Mouse (Mus musculus) embryo, embryonic 10 days (tissue): ENCODE measurements at regions not wholly inside any gene's neighbourhood (a gene's known extent, or its start where the extent isn't known, plus 50 kb on each side); places are given as distances from the start of the nearest gene placed in this dataset.

ENCODE experiments used
- DNase-seq: peaks from one replicate; pipeline ENCODE4 v3.0.0-alpha.2; 2015; ENCODE audit warnings: low spot score

DNA sequence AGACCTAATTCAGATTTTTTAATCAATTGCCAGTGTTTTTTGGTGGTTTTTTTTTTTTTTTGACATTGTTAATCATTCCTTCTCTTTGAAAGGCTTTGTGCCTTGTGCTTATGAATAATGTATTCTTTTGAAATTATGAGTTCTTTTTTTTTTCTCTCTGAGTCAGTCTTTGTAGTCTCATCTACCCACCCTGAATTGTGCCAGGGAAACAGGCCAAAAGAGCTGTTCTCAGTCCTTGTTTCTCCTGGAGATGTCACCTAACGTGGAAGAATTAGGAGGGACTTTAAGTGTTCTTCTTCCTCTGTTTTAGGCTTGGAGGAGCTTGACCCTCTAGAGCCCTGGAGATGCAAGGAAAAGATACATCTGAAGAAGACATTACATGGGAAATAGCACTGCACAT, 2012.6 kb downstream of the Poteg start:
- DNase-seq: no peak

DNA sequence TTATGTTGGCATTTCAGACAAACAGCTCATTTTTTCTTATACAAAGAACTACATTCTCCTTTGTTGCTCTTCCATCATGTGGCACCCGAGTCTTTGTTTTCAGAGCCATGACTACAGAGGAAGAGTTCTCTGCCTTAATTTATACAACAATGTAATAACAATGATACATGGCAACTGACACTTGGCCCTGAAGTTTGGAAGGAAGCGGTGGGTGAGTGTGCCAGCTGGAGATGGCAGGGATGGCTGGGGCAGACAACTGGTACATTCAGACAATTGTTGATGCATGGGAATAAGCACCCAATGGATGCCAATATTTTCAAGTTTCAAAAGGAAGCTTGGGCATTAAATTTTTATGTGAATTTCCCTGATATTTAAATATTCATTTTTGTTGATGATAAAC, 2045.5 kb downstream of the Poteg start:
- DNase-seq: no peak

DNA sequence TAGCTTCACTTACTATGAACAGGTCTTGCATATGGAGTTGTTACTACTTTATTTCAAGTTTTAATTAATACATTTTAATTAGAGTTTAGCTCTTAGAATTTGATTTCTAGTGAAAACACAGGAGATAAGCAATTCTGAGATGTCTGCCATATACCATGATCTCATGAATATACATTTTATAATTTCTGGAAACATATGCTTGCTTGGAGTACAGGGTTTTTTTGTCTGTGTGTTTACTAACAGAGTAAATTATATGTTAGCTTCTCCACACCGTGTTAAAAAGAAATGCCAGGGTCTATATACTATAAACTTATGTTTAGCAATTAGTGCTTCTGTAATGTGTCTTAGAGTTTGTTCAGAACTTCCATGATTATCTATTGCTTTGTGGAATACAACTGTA, 2079.9 kb downstream of the Poteg start:
- no peak for DNase-seq

DNA sequence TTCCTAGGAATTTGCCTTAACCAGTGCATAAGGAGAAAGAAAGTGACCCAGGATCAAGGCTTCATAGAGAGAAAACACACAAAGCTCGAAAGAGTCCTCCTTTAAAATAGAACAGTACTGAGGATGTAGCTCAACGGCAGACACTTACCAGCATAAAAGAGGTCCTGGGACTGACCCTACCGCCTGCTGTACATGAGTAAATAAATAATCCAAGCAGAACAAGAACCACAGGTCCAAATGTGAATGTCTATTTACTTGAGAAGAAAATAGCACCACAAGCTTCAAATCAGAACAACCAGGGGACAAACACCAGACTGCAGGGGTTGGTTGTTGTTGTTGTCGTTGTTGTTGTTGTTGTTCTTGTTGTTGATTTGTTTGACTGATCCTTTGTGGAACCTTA, 2084.1 kb downstream of the Poteg start:
- DNase-seq: no peak

DNA sequence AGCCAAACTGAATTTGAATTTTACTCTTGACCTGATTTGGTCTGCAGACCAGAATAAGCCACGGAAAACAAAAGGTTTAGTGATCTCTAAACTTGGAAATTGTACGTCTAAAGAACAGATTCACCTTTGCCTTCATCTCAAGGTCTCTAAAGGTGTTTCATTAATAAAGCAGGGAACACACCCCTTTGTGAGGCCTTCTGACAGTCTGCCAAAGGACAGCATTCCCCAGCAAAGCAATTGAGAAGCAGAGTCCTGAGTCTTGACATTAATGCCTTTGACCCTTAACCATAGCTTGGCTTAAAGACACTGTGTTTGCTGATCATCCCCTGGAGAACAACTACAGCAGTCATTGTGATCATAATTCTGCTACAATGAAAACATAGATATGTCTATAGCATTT, 2090.5 kb downstream of the Poteg start:
- no peak for DNase-seq

DNA sequence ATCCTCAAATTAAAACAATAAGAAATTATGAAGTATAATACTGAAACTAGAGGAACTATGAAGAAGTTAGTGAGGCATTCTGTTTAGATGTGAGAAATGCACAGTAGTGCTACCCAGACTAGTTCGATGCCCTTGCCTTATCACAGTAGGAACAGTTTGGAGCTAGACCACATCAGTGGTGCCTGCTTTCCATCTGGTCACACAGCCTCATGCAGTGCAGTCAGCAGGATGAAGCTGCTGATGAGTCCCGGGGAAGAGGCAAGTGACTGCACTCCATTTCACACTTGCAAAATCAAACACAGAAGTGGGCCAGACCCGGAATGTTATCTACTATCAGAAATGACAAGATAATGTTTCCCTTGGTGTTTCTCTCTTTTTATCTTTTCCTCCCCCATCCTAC, 2092.4 kb downstream of the Poteg start:
- no peak for DNase-seq

DNA sequence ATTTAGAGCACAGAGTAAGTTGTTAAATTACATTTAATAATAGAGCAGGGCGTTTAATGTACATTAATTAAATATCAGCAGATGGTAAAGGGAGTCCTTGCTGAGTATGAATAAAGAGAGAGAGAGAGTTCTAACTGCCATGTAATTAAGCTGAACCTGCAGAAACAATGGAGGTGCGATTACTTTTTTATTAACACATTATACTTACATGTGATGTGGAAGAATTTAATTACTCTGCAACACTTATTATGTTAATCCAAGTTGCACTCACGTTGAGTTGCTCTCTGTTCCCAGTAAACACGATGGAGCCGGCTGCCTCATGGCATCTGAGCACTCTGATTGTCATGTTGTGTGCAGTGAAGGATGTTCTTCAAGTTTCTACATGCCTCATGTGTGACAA, 2096.7 kb downstream of the Poteg start:
- no peak for DNase-seq

DNA sequence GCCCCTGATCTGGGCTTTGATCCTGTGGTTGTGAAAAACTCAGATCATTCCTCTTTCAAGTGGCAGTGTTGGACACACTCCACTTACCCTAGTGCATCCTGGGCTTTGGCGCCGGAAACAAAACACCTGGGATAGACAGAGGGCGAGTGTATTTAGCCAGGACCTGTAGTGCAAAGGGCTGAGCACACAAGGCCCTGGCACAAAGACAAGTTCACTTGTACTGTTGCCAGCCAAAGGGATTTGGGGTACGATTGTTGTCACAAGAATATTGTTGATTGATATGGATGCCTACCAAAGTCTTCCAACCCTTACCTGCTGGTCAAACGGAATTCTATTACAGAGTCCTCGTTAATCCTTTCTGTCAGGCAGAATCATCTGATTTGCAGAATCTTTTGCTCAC, 2138.2 kb downstream of the Poteg start:
- DNase-seq: no peak

DNA sequence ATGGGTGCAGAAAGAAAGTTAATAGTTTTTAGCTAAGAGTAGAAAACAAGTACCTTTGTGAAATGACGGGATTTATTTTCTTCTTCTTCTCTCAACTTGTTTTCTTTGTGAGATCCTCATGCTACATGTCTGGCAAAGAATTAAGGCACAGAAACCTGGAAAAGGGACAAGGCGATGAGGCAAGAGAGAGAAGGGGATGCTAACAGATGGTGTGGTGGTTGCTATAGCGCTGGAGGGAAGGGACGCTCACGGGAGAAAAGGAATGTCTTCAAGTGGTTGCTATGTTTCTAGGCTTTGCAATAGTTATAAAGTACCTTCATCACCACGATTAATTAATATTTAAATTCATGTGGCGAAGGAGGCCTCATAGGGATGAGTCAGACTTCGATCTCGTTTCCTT, 2146.7 kb downstream of the Poteg start:
- DNase-seq: no peak

DNA sequence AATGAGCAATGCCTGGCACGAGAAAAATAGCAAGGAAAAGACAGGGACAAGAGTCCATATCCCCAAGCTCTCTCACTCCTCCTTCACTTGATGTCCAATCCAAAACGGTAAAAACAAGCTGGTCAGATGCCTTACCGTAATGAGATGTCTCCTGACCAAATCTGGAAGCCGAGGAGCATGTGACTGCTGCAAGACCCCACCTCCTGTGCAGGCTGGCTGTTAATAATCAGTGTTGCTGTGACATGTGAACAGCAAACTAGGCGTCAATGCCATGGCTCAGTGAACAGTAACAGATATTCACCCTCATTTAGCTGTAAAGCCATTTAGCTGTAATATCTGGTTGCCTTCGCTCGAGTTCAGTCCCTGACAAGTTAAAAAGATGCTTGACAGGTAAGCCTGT, 2166.6 kb downstream of the Poteg start:
- DNase-seq: no peak

DNA sequence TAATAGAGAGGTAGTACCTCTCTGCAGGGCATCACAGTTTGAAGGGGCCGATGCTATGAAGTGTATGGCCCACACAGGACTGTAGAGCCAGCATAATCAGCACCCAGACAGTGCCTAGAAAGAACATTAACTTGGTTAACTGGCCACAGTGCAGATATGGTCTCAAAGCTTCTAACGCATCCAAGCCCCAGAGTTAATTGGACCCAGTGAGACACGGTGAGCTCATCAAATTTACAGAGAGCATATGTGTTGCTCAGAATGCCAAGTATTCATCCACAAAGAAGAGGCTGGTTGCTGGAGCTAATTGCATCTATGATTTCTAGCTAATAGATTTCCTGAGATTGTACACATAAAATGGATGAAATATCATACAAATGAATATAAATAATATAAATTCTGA, 2214.1 kb downstream of the Poteg start:
- no peak for DNase-seq

DNA sequence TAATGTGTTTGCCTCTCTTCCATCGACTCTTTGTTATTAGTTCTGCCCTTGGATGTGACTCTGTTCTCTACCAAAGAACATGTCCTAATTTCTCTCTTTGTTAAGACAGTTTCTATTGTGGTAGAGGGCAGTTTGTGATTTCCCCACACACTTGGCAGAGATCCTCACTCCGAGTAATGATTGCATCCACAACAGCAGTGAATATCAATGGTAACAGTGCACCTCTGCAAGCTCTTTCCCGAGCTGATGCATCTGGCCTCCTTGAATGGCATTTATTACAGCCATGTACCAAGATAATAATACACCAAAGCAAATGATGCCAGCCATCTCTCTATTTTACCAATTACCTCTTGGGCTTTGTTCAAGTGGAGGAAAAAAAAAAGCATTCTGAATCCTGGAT, 2228.4 kb downstream of the Poteg start:
- no peak for DNase-seq

DNA sequence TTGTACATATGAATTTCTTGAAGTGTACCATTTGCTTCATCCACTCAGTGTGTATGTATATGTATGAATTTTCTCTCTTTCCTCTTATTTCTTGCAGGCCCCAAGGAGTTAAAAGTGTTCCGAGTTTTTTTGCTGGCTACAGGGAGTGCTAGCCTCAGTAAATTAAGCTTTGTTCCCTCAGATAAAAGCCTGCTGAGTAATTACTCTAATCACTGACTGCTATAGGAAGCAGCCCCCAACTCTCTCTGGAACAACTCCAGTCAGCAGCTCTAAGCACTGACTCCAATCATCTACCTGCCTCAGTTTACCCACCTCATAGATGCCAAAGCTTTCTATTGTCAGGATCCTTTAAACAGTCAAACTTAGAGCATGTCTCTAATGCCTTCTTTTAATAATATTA, 2235.9 kb downstream of the Poteg start:
- DNase-seq: no peak

DNA sequence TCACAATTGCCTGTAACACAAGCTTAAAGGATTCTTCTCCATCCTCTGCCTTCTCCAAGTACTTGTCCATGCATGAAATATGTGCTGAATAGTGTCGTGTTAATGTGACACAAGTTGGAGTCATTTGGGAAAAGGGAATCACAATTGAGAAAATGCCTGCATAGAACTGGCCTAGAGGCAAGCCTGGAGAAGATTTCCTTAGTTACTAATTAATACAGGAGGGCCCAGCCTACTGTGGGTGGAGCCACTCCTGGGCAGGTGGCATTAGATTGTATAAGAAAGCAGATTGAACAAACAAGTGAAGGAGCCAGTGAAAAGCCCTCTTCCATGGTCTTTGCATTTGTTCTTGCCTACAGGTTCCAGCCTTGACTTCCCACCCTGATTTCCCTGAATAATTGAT, 2239.1 kb downstream of the Poteg start:
- DNase-seq: no peak

DNA sequence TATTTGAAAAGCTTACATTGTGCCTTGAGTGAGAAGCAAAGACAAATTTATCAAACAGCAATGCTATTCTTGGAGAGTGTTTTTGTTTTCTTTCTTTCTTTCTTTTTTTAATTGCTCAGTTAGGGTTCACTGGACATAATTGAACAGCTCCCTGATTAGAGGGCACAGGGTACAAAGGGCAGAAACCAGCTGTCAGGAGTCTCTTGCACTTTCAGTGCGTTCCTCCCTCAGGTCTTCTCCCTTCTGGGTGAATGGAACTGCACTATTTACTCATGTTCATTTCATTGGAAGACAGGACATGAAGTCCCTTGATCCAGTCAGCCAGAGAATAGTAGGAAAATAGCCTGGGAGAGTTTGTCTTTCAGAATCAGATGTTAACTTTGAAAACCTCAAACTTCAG, 2248.2 kb downstream of the Poteg start:
- DNase-seq: peak; percentile 9
